Mouse (Mus musculus): ENCODE data around the gene H6pd.

H6pd gene

DNA sequence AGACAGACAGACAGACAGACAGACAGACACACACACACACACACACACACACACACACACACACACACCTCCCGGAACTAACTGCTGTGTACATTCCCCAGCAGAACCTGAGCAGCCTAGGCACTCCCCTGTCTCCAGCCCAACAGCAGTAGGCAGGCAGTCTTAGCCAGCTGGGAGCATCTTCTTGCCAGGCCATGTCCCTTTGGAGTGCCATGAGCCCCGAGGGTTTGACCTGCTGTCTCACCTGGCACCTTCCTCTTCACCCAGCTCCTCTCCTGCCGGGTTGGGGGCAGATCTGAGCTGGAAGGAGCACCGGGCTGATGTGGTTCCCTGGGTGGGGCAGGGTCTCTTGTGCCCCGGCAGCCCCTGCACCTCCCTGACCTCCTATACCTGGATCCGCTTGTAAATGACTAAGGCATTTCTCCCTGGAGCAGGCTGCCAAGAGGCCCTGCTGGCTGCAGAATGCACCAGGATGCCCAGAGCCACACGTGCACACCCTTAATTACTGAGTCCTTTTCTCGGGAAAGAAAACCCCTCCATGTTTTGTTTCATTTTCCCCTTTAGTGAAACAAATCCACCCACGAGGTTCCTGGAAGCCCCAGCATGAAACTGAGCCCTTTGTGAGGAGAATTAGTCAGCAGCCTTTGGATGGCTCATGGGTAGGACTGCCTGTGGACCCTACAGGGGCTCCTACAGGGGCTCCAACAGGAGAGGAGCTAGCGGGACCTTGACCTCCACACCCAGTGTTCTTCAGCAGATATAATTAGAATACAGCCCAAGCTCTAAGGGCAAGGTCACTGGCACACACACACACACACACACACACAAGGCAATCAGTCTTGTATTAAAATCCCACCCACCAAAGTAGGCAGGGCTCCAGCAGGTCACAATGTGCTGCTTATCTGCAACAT is 65.7 kb downstream of the H6pd start:
- DNase-seq = no peak

- peak; percentile 63 for DNase-seq
Observed at GRCm38 (mm10) chr4:149941067-149941755, 67.6 kb downstream of the H6pd start.

- DNase-seq = no peak
Observed at GRCm38 (mm10) chr4:149938701-149939100, 70.1 kb downstream of the H6pd start.

- DNase-seq = no peak
Observed at GRCm38 (mm10) chr4:149936921-149937320, 71.9 kb downstream of the H6pd start.

GRCm38 (mm10) chr4:149935470-149935869 is 73.4 kb downstream of the H6pd start:
- no peak for DNase-seq

GRCm38 (mm10) chr4:149933519-149934245 is 75.1 kb downstream of the H6pd start:
- DNase-seq = no peak

DNA sequence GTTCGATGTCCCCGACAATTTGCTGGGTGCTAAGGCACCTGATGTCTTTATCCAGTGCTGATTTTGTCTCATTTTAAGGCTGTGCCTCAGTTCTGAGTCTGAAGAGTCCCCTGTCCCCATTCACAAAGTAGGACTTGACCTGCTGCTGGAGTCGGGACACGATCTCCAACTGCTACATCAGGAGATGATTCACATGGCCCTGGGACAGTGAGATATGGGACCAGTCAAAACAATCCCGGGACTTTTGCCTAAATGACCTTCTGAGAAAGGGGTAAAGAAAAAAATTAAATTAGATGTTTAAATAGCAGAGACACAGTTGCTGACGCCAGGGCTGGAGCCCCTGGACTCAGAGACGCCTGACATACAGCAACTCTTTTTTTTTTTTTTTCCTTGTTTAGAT is 75.8 kb downstream of the H6pd start:
- DNase-seq = no peak

DNA sequence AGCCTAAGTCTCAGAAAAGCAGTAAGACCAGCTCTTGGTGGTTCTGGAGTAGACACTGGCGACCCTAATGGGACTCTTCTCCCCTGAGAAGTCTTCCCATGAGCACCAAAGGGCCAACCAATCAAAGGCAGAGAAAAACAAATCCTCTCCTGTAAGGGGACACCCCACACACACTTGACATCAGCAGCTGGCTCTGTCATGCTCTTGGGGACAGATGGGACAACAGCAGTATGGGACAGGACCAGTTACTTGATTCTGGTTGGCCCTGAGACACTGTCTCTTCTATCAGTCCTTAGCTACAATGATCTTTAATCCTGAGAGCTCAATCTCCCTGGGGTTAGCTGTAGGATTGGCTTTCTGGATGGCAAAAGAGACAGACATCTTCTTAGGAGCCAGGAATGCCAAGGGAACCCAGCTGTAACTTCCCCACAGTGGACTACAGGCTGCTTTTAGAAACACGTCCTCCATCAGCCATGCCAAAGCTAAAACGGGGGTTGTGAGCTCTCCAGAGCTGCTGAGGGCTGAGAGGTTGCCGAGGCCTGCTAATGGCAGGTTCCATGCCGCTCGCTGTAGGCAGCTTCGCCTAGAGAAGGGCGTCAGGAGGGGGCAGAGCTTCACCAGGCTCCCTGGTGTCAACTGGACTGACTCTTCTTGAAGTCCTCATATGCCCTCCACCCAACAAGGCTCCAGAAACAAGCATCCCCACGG is 76.6 kb downstream of the H6pd start:
- no peak for DNase-seq

- no peak for DNase-seq
Observed at GRCm38 (mm10) chr4:149930755-149931154, 78.1 kb downstream of the H6pd start.
